Mouse (Mus musculus) A20 (cell line): ENCODE data around the gene Prdm9.

Experiments
- DNase-seq: peaks from one replicate; pipeline ENCODE4 v3.0.0-alpha.2; 2011; ENCODE audit warnings: low read depth, low spot score

Prdm9 gene

GRCm38 (mm10) chr17:15527811-15528136 is 36.4 kb downstream of the Prdm9 start:
- DNase-seq = no peak

- peak; percentile 97 for DNase-seq
Observed at GRCm38 (mm10) chr17:15526986-15527810, 37.0 kb downstream of the Prdm9 start, which contains the start of gene Pdcd2. Gene Pdcd2 (minus strand): TSS chr17:15527301.

- peak; percentile 45 for DNase-seq
Observed at GRCm38 (mm10) chr17:15526304-15526703, 37.9 kb downstream of the Prdm9 start.

- no peak for DNase-seq
Observed at GRCm38 (mm10) chr17:15518766-15519165, 45.4 kb downstream of the Prdm9 start.

GRCm38 (mm10) chr17:15518186-15518585 is 46.0 kb downstream of the Prdm9 start:
- DNase-seq = no peak

DNA sequence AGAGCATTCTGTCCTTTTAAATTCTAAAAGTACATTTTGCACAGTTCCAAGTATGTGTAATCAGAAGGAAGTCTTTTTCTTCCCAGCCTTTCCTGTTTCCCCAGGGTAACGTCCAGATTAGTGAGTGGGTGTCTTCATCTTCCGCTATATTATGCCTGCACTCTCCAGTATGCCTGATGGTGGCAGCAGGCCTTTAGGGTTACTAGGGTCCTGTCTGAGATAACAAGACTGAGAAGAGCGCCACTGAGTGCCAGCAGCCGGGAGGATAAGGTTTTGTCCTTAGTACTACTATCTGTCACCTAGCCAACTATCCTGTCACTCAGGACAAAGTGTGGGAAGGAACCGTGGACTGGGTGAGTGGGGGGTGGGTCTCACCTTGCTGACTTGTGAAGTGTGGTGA is 46.4 kb downstream of the Prdm9 start:
- DNase-seq = no peak

DNA sequence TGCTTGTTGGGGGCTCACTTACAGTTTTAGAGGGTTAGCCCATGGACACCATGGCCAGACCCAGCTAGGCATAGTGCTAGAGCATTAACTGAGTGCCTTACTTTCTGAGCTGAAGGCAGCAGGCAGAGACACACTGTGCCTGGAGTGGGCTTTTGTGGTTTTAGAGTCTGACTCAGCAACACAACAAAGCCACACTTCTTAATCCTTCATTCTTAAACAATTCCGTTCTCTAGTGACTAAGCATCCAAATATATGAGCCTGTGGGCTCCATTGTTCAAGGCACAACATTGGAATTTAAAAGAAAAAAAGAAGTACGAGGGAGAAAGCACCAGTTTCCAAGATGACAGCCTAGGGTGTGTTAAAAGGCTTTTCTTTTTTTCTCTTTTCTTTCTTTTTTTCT is 53.5 kb downstream of the Prdm9 start:
- no peak for DNase-seq

- peak; percentile 98 for DNase-seq
Observed at GRCm38 (mm10) chr17:15499656-15500394, 64.3 kb downstream of the Prdm9 start, which contains the start of the genes Psmb1 and Tbp. Gene Psmb1 (minus strand): TSS chr17:15499751. Gene Tbp (plus strand): TSS chr17:15499888.

GRCm38 (mm10) chr17:15498753-15499113 is 65.4 kb downstream of the Prdm9 start:
- DNase-seq = no peak

GRCm38 (mm10) chr17:15497882-15498752 is 66.0 kb downstream of the Prdm9 start:
- peak; percentile 97 for DNase-seq
